Mouse (Mus musculus): ENCODE data around the gene Inmt. TPM values are rescaled to one million over a fixed set of nuclear protein-coding genes. Genes with fewer than 3 reads are reported as not detected.
A peak's percentile ranks its signal among the peaks of the same experiment; 100 is the strongest.

Inmt gene
- total and polyA plus RNA-seq, 2 experiments, result 421 to 2,435 TPM

DNA sequence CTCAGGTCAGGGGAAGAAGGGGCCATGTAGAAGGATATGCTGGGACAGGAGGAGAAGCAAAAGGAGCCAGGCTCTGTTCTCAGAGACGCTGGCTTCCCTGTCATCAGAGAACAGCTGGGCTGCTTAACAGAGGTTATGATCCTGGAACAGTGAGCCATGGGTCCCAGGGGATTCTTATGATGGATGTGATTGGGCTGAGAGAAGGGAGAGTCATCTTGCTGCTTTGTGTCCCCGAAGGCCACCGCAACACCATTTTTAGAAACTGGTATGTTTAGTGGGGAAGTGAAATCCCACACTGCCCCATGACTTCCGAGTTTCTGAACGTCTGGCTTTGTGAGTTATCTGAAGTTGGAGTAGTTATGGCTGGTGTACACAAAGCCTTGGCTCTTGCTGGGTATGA, 29.6 kb downstream of the Inmt start:
- WGBS, result 89% methylated on average over 5 of the region's 5 CpGs
- H3K9ac ChIP-seq (ENCODE audit: low read depth, low read length), result no peak overlapping the region
- no peaks in the 10 kb centered on the region for H3K4me1 ChIP-seq (ENCODE audit: control insufficient read depth, insufficient read depth, low read length)
- TF ChIP-seq POLR2A (IDR thresholded peaks at IDR 0.05; ENCODE audit: extremely low read depth, insufficient read depth, low read length) (no peak), CTCF (IDR thresholded peaks at IDR 0.05; ENCODE audit: low read depth, low read length) (no peak)
- no peaks in the 10 kb centered on the region for H3K79me2 ChIP-seq (ENCODE audit: control insufficient read depth, insufficient read depth, low read length)
- no peaks in the 10 kb centered on the region for H3K27me3 ChIP-seq (ENCODE audit: control insufficient read depth, insufficient read depth, low read length)
- no peak for DNase-seq (ENCODE audit: extremely low read depth, low read depth, low spot score)
- no peak overlapping the region for H3K4me3 ChIP-seq (ENCODE audit: insufficient read depth, low read depth, low read length)
- H3K27ac ChIP-seq (replicated peaks; ENCODE audit: insufficient read depth, low read depth, low read length), result no peak overlapping the region
- H3K36me3 ChIP-seq (ENCODE audit: control insufficient read depth, insufficient read depth, low read length), result no peaks in the 10 kb centered on the region

DNA sequence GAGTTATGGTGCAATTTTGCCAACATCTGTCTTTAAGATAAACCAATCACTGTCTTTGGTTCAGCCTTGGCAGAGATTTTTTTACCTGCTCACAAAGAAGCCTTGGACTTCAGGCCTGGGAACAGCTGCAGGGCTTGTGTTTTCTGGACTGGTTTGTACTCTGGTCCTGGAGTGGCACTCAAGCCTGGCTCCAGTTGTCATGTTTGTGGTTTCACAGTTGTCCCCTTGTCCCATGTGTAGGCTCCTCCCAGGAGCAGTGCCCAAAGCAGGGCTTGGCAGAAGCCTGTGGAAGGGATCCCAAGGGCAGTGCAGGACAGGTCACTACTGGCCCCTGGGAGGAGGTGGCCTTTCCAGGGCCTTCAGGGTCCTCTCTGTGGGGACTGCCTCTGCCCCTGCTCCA, 36.5 kb downstream of the Inmt start:
- peak; percentile 41 for DNase-seq (ENCODE audit: extremely low read depth, low read depth, low spot score)
- Histone ChIP-seq H3K79me2 (ENCODE audit: control insufficient read depth, insufficient read depth, low read length) (no peaks in the 10 kb centered on the region), H3K9ac (ENCODE audit: low read depth, low read length) (no peak overlapping the region), H3K27me3 (ENCODE audit: control insufficient read depth, insufficient read depth, low read length) (no peaks in the 10 kb centered on the region), H3K36me3 (ENCODE audit: control insufficient read depth, insufficient read depth, low read length) (no peaks in the 10 kb centered on the region), H3K4me3 (ENCODE audit: insufficient read depth, low read depth, low read length) (no peak overlapping the region), H3K27ac (replicated peaks; ENCODE audit: insufficient read depth, low read depth, low read length) (no peak overlapping the region), H3K4me1 (ENCODE audit: control insufficient read depth, insufficient read depth, low read length) (no peaks in the 10 kb centered on the region)
- no peak for TF ChIP-seq CTCF (IDR thresholded peaks at IDR 0.05; ENCODE audit: low read depth, low read length)
- no peak for TF ChIP-seq POLR2A (IDR thresholded peaks at IDR 0.05; ENCODE audit: extremely low read depth, insufficient read depth, low read length)

DNA sequence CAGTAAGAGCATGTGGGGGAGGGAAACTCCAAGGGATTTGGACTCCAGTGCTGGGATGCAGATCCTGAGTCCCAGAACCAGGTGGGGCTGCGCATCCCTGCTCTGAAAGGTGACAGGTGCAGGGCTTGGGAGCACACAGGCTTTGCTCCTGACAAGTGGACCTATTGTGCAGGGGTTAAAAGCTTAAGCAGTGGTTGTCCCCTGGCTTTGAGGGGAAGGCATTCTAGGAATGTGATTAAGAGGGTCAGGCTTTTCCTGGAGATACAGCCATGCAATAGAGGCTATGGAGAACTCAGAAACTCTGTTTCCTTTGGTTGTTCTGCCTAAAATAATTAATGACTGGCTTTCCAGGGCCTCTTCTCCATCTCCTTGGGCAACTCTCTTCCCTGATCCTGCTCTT, 41.4 kb downstream of the Inmt start:
- WGBS, result 89% methylated on average over 1 of the region's 1 CpGs
- no peak for DNase-seq (ENCODE audit: extremely low read depth, low read depth, low spot score)
- H3K27ac ChIP-seq (replicated peaks; ENCODE audit: insufficient read depth, low read depth, low read length), result no peak overlapping the region
- H3K79me2 ChIP-seq (ENCODE audit: control insufficient read depth, insufficient read depth, low read length), result no peaks in the 10 kb centered on the region
- no peak overlapping the region for H3K4me3 ChIP-seq (ENCODE audit: insufficient read depth, low read depth, low read length)
- TF ChIP-seq POLR2A (IDR thresholded peaks at IDR 0.05; ENCODE audit: extremely low read depth, insufficient read depth, low read length) (no peak), CTCF (IDR thresholded peaks at IDR 0.05; ENCODE audit: low read depth, low read length) (no peak)
- H3K9ac ChIP-seq (ENCODE audit: low read depth, low read length), result no peak overlapping the region
- no peaks in the 10 kb centered on the region for H3K36me3 ChIP-seq (ENCODE audit: control insufficient read depth, insufficient read depth, low read length)
- no peaks in the 10 kb centered on the region for H3K27me3 ChIP-seq (ENCODE audit: control insufficient read depth, insufficient read depth, low read length)
- H3K4me1 ChIP-seq (ENCODE audit: control insufficient read depth, insufficient read depth, low read length), result no peaks in the 10 kb centered on the region

DNA sequence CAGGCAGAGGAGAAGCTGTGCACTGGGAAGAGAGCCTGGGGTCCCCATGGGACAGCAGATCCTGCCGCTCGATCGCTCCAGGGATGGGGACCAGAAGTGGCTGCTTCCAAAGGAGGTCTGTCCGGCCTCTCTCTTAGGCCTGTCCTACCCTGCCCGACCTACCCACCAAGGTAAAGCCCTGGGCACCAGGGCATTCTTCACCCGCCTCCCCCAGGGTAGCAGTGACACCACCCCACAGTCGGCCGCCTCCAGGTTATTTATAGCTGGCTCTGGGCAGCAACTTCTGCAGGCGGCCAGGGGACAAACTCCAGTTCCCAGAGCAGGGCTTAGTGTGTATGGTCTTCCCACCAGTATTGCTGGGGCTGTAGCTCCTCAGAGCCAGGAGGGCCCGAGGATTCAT, 42.0 kb downstream of the Inmt start, which contains the start of gene Crhr2:
TSS of gene Crhr2 (minus strand) at position 223 of the 400 bp plus-strand sequence.
- Histone ChIP-seq H3K36me3 (ENCODE audit: control insufficient read depth, insufficient read depth, low read length) (no peaks in the 10 kb centered on the region), H3K9ac (ENCODE audit: low read depth, low read length) (no peak within 1 kb of the TSS), H3K79me2 (ENCODE audit: control insufficient read depth, insufficient read depth, low read length) (no peaks in the 10 kb centered on the region), H3K27ac (replicated peaks; ENCODE audit: insufficient read depth, low read depth, low read length) (no peak within 1 kb of the TSS), H3K4me3 (ENCODE audit: insufficient read depth, low read depth, low read length) (no peak within 1 kb of the TSS), H3K27me3 (ENCODE audit: control insufficient read depth, insufficient read depth, low read length) (no peaks in the 10 kb centered on the region), H3K4me1 (ENCODE audit: control insufficient read depth, insufficient read depth, low read length) (no peaks in the 10 kb centered on the region)
- no peak for DNase-seq (ENCODE audit: extremely low read depth, low read depth, low spot score)
- 69% methylated on average over 10 of the region's 10 CpGs for WGBS
- no peak for TF ChIP-seq POLR2A (IDR thresholded peaks at IDR 0.05; ENCODE audit: extremely low read depth, insufficient read depth, low read length)
- TF ChIP-seq CTCF (IDR thresholded peaks at IDR 0.05; ENCODE audit: low read depth, low read length), result no peak

DNA sequence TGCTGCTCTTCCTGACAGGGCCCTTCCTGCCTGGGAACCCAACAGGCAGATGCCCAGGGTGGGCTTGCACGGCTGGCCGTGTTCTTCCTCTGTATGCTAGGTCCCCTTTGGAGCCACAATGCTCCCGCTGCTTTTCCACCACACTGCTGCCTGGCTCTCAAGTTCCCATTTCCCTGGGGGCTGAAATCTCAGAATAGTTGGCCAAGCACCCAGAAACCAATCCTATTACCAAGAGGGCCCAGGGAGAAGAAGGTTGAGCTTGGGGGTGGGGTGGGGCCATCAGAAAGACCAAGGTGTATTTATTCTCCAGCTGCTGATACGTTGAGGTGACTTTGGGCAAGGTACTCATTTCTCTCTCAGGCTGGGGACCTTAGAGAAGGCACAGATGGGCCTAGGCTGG, 43.5 kb downstream of the Inmt start:
- TF ChIP-seq CTCF (IDR thresholded peaks at IDR 0.05; ENCODE audit: low read depth, low read length) (no peak), POLR2A (IDR thresholded peaks at IDR 0.05; ENCODE audit: extremely low read depth, insufficient read depth, low read length) (no peak)
- Histone ChIP-seq H3K9ac (ENCODE audit: low read depth, low read length) (no peak overlapping the region), H3K27me3 (ENCODE audit: control insufficient read depth, insufficient read depth, low read length) (no peaks in the 10 kb centered on the region), H3K36me3 (ENCODE audit: control insufficient read depth, insufficient read depth, low read length) (no peaks in the 10 kb centered on the region), H3K27ac (replicated peaks; ENCODE audit: insufficient read depth, low read depth, low read length) (no peak overlapping the region), H3K79me2 (ENCODE audit: control insufficient read depth, insufficient read depth, low read length) (no peaks in the 10 kb centered on the region), H3K4me3 (ENCODE audit: insufficient read depth, low read depth, low read length) (no peak overlapping the region), H3K4me1 (ENCODE audit: control insufficient read depth, insufficient read depth, low read length) (no peaks in the 10 kb centered on the region)
- DNase-seq (ENCODE audit: extremely low read depth, low read depth, low spot score), result no peak
- 90% methylated on average over 4 of the region's 4 CpGs for WGBS

DNA sequence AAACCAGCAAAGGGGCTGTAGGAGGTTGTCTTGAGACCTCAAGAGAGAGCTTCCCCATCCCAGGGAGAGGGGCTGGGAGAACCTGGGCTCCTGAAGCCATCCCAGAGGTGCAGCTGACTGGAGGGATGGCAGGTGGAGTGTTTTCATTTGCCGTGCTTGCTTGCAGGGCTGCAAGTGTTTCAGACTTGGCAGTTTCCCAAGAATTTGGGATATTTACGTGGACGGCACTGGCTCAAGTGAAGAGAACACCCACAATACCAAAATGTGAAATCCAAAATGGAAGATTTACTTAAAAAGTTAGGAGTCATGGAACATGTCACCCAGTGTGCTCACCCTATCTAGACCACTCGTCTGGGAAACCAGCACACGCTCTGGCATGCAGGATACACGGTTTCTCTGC, 44.2 kb downstream of the Inmt start:
- TF ChIP-seq CTCF (IDR thresholded peaks at IDR 0.05; ENCODE audit: low read depth, low read length) (no peak), POLR2A (IDR thresholded peaks at IDR 0.05; ENCODE audit: extremely low read depth, insufficient read depth, low read length) (no peak)
- 57% methylated on average over 6 of the region's 6 CpGs for WGBS
- no peak overlapping the region for H3K9ac ChIP-seq (ENCODE audit: low read depth, low read length)
- no peak overlapping the region for H3K27ac ChIP-seq (replicated peaks; ENCODE audit: insufficient read depth, low read depth, low read length)
- no peaks in the 10 kb centered on the region for H3K36me3 ChIP-seq (ENCODE audit: control insufficient read depth, insufficient read depth, low read length)
- H3K4me3 ChIP-seq (ENCODE audit: insufficient read depth, low read depth, low read length), result no peak overlapping the region
- no peaks in the 10 kb centered on the region for H3K79me2 ChIP-seq (ENCODE audit: control insufficient read depth, insufficient read depth, low read length)
- H3K4me1 ChIP-seq (ENCODE audit: control insufficient read depth, insufficient read depth, low read length), result no peaks in the 10 kb centered on the region
- DNase-seq (ENCODE audit: extremely low read depth, low read depth, low spot score), result no peak
- H3K27me3 ChIP-seq (ENCODE audit: control insufficient read depth, insufficient read depth, low read length), result no peaks in the 10 kb centered on the region

Data from liver, adult 2 months (tissue).